Mouse (Mus musculus): ENCODE data around the gene Lrrc8a. TPM values are rescaled to one million over a fixed set of nuclear protein-coding genes. Genes with fewer than 3 reads are reported as not detected.

The Lrrc8a gene
- polyA plus RNA-seq, 2 experiments: 18.8 to 47.2 TPM

DNA sequence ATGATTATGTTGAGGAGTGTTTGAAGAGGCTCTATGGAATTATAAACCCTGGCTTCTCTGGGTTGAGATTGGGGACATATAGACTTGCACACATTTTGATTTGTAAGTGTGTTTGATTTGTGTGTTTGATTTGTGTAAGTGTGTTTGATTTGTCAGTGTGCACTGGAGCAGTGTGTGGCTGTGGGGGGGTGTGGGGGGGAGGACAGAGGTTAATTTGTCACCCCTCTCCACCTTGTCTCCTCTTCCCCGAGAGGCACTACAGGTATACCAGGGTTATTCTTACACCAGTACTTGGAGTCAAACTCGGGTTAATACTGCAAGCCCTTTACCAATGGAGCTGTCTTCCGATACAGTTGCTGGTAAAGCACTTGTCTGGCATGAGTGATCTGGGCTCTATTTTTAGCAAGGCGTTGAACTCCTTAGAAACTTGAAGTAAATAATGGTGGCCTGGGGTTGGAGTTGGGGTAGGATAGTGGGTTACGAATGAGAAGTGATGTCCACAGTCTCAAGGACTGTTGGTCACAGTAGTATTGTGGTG lies 37.1 kb upstream of the Lrrc8a start:
- ATAC-seq (ENCODE audit: low FRiP score, low read depth): no peak

GRCm38 (mm10) chr2:30203439-30203838 lies 34.1 kb upstream of the Lrrc8a start:
- Histone ChIP-seq H3K36me3 (ENCODE audit: control insufficient read depth, insufficient read depth, low read length) (no peaks in the 10 kb centered on the region), H3K9me3 (ENCODE audit: control insufficient read depth, low read length) (no peaks in the 10 kb centered on the region), H3K4me2 (replicated peaks; ENCODE audit: low read depth, low read length, severe bottlenecking) (no peak overlapping the region), H3K9ac (ENCODE audit: low read depth, low read length, severe bottlenecking) (no peak overlapping the region), H3K4me3 (replicated peaks; ENCODE audit: low read length) (no peak overlapping the region), H3K27ac (replicated peaks; ENCODE audit: low read depth, low read length) (no peak overlapping the region), H3K4me1 (ENCODE audit: control insufficient read depth, insufficient read depth, low read length) (peaks cover 4% of the 10 kb centered on the region), H3K27me3 (ENCODE audit: control insufficient read depth, insufficient read depth, low read length) (no peaks in the 10 kb centered on the region)
- ATAC-seq (ENCODE audit: low FRiP score, low read depth) (no peak), DNase-seq (ENCODE audit: low spot score) (no peak)
- WGBS: 78% methylated on average over 7 of the region's 7 CpGs
- TF ChIP-seq POLR2A (IDR thresholded peaks at IDR 0.05; ENCODE audit: borderline replicate concordance, extremely low read depth, insufficient read depth, insufficient read length): no peak

More for the DNA sequence above, 37.1 kb upstream of the Lrrc8a start:
- Histone ChIP-seq H3K27ac (replicated peaks; ENCODE audit: low read depth, low read length) (no peak overlapping the region), H3K27me3 (ENCODE audit: control insufficient read depth, insufficient read depth, low read length) (no peaks in the 10 kb centered on the region), H3K4me1 (ENCODE audit: control insufficient read depth, insufficient read depth, low read length) (peaks cover 4% of the 10 kb centered on the region), H3K9me3 (ENCODE audit: control insufficient read depth, low read length) (no peaks in the 10 kb centered on the region), H3K36me3 (ENCODE audit: control insufficient read depth, insufficient read depth, low read length) (no peaks in the 10 kb centered on the region), H3K9ac (ENCODE audit: low read depth, low read length, severe bottlenecking) (no peak overlapping the region), H3K4me3 (replicated peaks; ENCODE audit: low read length) (no peak overlapping the region), H3K4me2 (replicated peaks; ENCODE audit: low read depth, low read length, severe bottlenecking) (no peak overlapping the region)
- no peak for DNase-seq (ENCODE audit: low spot score)
- TF ChIP-seq POLR2A (IDR thresholded peaks at IDR 0.05; ENCODE audit: borderline replicate concordance, extremely low read depth, insufficient read depth, insufficient read length): no peak
- 84% methylated on average over 5 of the region's 5 CpGs for WGBS

DNA sequence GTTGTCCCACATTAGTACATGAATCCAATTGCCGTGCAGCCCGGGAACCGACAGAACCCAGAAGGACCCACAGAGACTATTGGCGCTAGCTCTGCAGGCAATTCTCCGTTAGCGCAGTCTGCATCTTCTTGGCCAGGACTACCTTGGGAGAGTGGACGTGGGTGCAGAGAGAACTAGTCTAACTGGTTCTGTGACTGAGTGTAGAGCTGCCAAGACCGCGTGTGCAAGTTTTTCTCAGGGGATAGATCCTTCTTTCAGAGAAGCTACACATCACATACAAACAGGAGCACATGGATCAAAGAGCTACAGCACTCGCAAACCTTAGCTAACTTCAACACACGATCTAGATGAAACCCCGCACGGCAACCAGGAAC lies 32.3 kb upstream of the Lrrc8a start:
- DNase-seq (ENCODE audit: low spot score): peak; percentile 38
- whole genome bisulfite sequencing: under 1% methylated on average over 13 of the region's 13 CpGs
- peak overlapping the region; percentile 63 for H3K9ac ChIP-seq (ENCODE audit: low read depth, low read length, severe bottlenecking)
- TF ChIP-seq POLR2A (IDR thresholded peaks at IDR 0.05; ENCODE audit: borderline replicate concordance, extremely low read depth, insufficient read depth, insufficient read length): no peak
- no peaks in the 10 kb centered on the region for H3K36me3 ChIP-seq (ENCODE audit: control insufficient read depth, insufficient read depth, low read length)
- H3K4me3 ChIP-seq (replicated peaks; ENCODE audit: low read length): peak overlapping the region; percentile 63
- no peaks in the 10 kb centered on the region for H3K27me3 ChIP-seq (ENCODE audit: control insufficient read depth, insufficient read depth, low read length)
- H3K4me2 ChIP-seq (replicated peaks; ENCODE audit: low read depth, low read length, severe bottlenecking): peak overlapping the region; percentile 83
- peak; percentile 62 for ATAC-seq (ENCODE audit: low FRiP score, low read depth)
- H3K27ac ChIP-seq (replicated peaks; ENCODE audit: low read depth, low read length): peak overlapping the region; percentile 65; the same call in 1 of the 2 replicates
- peaks cover 4% of the 10 kb centered on the region for H3K4me1 ChIP-seq (ENCODE audit: control insufficient read depth, insufficient read depth, low read length)
- H3K9me3 ChIP-seq (ENCODE audit: control insufficient read depth, low read length): no peaks in the 10 kb centered on the region

DNA sequence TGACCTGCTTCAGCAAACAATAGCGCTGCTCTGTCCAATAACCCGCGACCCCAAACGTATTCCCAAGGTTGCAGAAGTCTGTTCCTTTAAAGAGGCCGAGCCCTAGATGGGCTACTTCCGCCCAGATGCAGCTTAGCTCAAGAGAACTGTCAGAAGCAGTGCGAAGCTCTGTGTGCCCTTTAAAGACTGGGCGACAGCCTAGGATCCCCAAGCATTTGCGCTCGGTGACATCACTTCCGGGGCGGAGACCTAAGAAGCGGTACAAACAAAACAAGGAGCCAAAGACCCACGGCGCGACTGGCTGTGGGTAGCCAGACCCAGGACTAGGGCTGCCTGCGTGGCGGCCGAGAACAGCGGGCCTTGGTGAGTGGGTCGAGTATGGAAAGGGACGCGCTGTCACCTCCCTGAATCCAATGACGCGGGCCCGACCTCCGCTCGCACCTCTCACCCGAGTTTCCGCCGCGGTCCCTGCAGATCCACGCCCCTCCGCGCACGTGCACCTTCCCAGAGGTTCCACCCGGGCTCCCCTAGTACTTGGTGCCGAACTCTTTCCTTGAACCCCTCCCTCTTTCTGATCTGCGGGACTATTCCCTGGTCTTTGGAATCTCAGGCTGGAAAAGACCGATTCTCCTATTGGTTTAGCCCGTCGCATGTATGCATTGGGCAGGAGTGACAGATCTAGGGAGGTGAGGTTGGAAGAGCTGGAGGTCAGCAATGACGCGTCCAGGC lies 31.7 kb upstream of the Lrrc8a start, which contains the start of gene Kyat1:
Gene Kyat1 (minus strand): TSS at position 219 of the 729 bp plus-strand sequence.
- ATAC-seq (ENCODE audit: low FRiP score, low read depth) (peak; percentile 94), DNase-seq (ENCODE audit: low spot score) (peak; percentile 96)
- Histone ChIP-seq H3K27me3 (ENCODE audit: control insufficient read depth, insufficient read depth, low read length) (no peaks in the 10 kb centered on the region), H3K4me2 (replicated peaks; ENCODE audit: low read depth, low read length, severe bottlenecking) (peak within 1 kb of the TSS; percentile 83), H3K27ac (replicated peaks; ENCODE audit: low read depth, low read length) (peak within 1 kb of the TSS; percentile 65), H3K9me3 (ENCODE audit: control insufficient read depth, low read length) (no peaks in the 10 kb centered on the region), H3K9ac (ENCODE audit: low read depth, low read length, severe bottlenecking) (peak within 1 kb of the TSS; percentile 63), H3K4me3 (replicated peaks; ENCODE audit: low read length) (peak within 1 kb of the TSS; percentile 63), H3K36me3 (ENCODE audit: control insufficient read depth, insufficient read depth, low read length) (no peaks in the 10 kb centered on the region), H3K4me1 (ENCODE audit: control insufficient read depth, insufficient read depth, low read length) (peaks cover 4% of the 10 kb centered on the region)
- TF ChIP-seq POLR2A (IDR thresholded peaks at IDR 0.05; ENCODE audit: borderline replicate concordance, extremely low read depth, insufficient read depth, insufficient read length): no peak
- under 1% methylated on average over 44 of the region's 44 CpGs for WGBS

GRCm38 (mm10) chr2:30207401-30207800 lies 30.1 kb upstream of the Lrrc8a start:
- no peaks in the 10 kb centered on the region for H3K36me3 ChIP-seq (ENCODE audit: control insufficient read depth, insufficient read depth, low read length)
- H3K27ac ChIP-seq (replicated peaks; ENCODE audit: low read depth, low read length): no peak overlapping the region
- DNase-seq (ENCODE audit: low spot score) (no peak), ATAC-seq (ENCODE audit: low FRiP score, low read depth) (no peak)
- H3K9me3 ChIP-seq (ENCODE audit: control insufficient read depth, low read length): no peaks in the 10 kb centered on the region
- 75% methylated on average over 4 of the region's 4 CpGs for WGBS
- H3K27me3 ChIP-seq (ENCODE audit: control insufficient read depth, insufficient read depth, low read length): no peaks in the 10 kb centered on the region
- no peak for TF ChIP-seq POLR2A (IDR thresholded peaks at IDR 0.05; ENCODE audit: borderline replicate concordance, extremely low read depth, insufficient read depth, insufficient read length)
- no peak overlapping the region for H3K4me3 ChIP-seq (replicated peaks; ENCODE audit: low read length)
- H3K4me2 ChIP-seq (replicated peaks; ENCODE audit: low read depth, low read length, severe bottlenecking): no peak overlapping the region
- peaks cover 4% of the 10 kb centered on the region for H3K4me1 ChIP-seq (ENCODE audit: control insufficient read depth, insufficient read depth, low read length)
- no peak overlapping the region for H3K9ac ChIP-seq (ENCODE audit: low read depth, low read length, severe bottlenecking)

Data from limb, embryonic 14.5 days (tissue).